Mouse (Mus musculus) spleen, embryonic (tissue): Measurements from ENCODE around the gene Tppp3.

Experiments
- CTCF ChIA-PET: fragments of 350-600 bp; sonication (Branson Sonifier 250); formaldehyde crosslinking; loops from one replicate; lab custom pipeline; 2022; lab: Charles Lee

Tppp3 gene

DNA sequence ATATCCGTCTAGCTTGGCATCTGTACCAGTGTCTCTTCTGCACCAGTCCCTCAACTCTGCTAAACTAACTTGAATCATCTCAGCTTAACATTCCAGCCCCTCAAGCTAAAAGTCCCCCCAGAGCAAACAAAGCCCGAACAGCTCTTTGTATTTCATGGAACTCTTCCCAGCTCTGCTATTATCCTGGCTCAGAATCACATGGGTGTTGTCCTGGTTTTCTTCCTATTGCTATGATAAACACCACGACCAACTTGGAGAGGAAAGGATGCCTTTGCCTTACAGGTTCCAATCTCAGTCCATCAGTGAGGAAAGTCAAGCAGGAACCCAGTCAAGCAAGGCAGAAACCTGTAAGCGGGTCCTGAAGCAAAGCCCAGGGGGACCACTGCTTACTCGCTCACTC is 37.8 kb downstream of the Tppp3 start:
- CTCF ChIA-PET, result no interaction called here

DNA sequence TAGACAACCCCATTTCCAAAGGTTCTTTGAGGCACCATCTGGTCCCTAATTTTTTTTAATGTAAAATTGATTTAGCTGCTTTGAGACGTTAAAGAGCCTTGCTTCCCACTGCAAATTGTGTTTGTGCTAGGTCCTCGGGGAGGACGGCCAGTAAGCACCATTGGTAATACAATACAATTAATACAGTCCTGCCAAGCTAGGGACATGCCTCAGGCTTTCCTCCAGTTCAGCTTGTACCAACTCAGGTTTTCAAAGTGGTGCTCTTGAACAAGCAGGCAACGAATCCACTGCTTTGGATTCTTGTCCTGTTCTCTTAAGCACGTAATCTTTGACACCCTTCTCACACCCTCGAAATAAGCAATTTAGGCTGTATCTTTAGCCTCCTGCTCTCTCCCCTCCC is 38.3 kb downstream of the Tppp3 start:
- CTCF ChIA-PET, result no interaction called here

DNA sequence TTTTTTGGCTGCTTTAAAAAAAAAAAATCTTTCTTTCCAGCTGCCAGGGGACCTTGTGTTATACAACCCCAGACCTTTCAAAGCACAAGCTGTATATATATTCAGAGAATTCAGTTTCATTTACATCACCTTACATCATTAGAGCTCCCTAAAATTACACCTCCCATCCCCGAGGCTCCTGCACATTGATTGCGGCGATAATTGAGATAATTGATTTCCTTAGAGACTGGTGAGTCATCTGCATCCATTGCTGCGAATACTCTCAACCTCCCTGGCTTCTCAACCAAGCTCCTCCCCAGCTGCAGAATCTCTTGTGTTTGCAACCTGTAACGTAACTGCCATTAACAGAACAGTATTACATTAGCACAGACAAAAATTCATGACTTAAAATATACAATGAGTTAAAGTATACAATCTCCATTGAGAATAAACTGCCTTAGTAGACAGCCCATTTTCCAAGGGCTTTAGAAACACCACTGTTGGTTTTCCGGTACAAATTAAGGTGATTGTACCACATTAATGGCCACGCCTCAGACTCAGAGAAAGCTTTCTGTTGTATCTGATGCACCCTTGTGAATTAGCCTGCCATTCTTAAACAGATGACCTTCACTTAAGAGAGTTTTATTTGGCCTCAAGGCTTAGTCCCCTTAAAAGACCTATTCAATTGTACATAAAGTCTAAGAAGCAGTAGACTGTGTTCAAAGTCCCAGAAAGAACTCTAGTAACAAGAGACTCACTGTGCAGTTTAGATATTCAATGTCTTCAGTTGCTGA is 39.4 kb downstream of the Tppp3 start:
- CTCF ChIA-PET, result no interaction called here

DNA sequence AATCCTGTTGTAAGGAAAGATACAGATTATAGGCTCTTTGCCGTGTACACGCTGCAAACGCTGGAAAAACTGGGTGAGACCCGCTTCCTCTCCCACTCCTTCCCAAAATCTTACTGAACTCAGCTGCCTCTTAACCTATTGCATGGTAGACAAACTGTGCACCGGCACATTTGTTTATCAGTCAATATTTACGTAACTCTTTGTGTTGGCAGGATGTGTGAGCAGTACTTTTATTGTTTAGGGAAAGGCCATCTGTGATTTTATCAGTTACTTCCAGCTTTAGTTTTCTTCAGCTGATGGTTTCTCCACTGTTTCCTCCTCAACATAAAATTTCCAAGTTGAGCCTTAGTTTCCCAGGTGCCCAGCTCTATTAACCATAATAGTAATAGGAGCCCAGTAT is 44.4 kb downstream of the Tppp3 start:
- CTCF ChIA-PET, result no interaction called here

DNA sequence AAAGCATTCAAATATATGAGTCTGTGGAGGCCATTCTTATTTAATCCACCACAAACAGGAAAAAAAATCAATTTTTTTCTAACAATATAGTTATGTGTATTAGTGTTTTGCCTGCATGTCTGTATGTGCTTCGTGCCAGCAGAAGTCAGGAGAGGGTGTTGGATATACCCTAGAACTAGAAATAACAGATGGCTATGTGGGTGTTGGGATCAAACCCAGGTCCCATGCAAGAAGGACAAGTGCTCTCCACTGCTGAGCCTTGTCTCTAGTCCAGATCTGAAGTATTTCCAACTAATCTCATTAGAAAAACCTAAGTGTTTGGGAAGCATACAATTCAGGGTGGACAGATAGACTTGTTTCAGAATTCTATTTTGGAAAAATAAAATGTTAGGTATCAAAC is 49.3 kb downstream of the Tppp3 start:
- CTCF ChIA-PET, result no interaction called here

DNA sequence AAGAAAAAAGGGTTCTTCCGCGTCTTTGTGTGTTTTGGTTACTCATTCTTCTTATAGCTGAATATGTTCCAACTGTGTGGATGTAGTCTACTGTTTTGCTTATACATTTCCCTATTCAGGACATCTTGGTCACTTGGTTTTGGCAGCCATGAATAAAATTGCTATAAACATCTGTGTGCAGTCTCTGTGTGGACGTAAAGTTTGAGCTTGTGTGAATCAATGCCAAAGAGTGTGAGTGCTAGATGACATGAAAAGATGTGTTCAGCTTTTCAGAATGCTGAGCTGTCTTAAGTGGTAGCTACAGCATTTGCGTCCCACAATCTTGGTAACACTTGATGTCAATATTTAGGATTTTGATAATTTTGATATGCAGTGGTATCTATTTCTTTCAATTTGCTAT is 51.5 kb downstream of the Tppp3 start:
- CTCF ChIA-PET, result no interaction called here

DNA sequence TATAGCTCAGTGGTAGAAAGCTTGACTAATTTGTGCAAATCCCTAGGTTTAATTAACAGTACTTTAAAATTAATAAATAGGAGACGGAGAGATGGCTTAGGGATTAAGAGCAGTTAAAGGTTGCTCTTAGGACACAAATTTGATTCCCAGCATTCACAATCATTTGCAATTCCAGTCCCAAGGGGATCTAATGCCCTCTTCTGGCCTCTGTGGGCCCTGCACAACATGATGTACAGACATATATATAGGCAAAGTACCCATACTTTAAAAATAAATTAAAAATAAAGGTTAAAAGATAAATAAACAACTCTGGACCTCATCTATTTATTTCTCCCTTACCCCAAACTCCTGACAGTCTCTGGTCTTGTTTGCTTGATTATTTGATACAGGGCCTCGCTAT is 52.3 kb downstream of the Tppp3 start:
- CTCF ChIA-PET, result no interaction called here
